Mouse (Mus musculus) Muller cell, postnatal 12 days (primary cell): Measurements from ENCODE around the gene Ykt6.
"Not testable (repeated sequence)": the region's sequence is repeated elsewhere in the genome, so short reads cannot be mapped to it uniquely, and the experiment has no call there.

Experiments used
- DNase-seq: peaks from one replicate; pipeline ENCODE4 v3.0.0-alpha.2; 2015; ENCODE audit errors: inconsistent ontology term

Gene Ykt6

DNA sequence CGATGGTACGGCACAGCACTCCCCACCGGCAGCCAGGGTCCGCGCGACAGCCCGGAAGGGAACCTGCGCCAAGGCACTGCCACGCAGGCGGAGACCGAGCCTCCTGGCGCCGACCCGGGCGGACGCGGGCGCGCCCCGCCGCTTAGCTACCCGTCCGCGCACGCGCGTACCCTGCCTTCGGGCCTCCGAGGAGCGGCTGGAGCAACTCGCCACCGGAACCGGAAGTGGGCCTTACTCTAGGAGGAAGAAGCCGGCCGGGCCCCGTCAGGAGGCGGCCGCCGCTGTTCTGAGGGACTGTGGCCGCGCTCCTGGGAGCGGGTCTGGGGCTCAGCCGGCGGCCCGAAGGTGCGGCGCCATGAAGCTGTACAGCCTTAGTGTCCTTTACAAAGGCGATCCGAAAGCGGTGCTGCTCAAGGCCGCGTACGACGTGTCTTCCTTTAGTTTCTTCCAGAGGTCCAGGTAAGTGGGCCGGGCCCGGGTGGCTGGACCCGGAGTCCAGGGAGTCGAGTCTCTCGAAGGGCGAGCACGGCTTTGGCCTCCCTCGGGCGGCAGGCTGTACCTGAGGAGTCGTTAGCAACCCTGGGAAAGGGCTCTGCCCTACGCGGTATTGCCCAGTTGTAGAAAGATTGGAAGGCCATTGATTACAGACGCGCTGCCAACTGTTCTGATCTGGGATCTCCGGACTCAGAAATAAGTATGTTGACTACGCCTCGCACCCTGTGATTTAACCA lies at the start of gene Ykt6:
Gene Ykt6 (plus strand): TSS at position 148 of the 731 bp plus-strand sequence.
- peak; percentile 97 for DNase-seq

DNA sequence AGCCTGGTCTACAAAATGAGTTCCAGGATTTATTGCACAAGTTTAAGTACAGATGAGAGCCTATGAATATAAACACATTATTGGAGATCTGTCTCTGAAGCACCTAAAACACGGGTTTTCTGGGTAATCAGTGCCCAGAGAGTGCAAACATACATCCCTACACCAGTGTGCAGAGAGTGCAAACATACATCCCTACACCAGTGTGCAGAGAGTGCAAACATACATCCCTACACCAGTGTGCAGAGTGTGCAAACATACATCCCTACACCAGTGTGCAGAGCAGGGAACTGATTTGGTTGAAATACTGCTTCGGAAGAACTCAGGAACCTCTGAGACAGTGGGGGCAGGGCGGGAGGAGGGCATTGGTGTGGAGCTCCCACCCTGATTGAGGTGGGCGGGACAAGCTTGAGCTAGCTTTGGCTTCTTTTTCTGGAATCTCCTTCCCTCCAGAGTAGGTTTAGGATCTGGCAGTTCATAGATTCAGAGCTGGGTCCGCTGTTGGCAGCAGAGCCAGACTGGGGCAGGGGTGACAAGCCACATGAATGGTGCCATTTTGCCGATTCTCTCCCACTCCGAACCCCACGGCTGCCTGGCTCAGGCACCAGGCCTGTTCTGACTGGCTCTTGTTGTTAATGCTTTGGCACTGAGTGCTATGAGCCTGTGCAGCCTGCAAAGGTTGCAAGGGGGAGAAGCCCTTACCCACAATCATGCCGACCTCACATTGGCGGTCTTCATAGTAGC lies 49.5 kb upstream of the Ykt6 start:
- DNase-seq: no peak

DNA sequence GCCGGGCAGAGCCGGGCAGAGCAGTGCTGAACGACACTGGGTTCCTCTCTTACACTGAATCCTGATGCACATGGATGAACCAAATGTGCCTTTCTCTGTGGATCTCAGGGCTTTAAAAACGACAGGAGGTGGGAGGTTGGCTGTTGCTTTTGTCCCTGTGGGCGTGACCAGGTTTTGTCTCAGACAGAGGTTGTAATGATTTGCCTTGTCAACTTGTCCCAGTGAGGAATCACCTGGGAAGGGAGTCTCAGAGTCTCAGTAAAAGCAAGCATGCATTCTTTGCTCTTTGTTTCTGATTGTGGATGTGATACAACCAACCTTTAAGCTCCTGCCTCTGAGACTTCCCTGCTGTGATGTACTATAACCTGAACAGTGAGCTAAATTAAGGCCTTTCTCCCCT lies 48.4 kb upstream of the Ykt6 start:
- DNase-seq: no peak

DNA sequence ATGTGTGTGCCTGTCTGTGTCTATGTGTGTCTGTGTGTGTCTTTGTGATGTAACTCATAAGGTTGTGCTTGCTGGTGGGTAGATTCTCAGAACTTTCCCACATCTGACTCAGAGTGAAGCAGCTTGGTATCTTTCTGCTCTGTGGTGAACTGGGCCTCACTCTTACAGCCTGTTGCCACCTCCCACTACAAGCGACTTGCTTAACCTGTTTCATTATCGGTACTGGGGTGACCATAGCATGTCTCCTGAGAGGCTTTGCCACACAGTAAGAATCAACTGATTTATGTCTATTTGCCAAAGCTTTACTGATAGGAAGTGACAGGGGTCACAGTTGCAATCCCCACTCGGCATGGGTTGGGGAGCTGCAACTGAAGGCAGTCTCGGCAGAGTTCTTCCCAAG lies 46.9 kb upstream of the Ykt6 start:
- DNase-seq: no peak

DNA sequence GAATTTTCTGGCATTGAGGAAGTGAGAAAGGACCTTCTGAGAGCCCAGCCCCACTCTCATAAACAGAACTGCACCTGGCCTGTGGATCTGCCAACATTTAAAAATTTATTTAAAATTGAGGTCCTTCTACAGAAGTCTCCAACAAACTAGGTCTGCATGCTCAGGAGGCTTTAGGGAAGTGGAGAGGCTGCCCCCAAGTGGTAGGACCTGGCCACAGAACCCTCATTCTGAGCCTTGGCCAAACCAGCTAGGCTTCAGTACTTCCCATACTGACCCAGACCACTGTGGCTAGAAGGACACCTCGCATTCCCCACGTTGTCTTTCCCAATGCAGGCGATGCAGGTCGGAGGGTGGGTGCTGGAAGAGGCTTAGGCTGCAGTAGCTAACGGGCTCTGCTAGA lies 42.9 kb upstream of the Ykt6 start:
- DNase-seq: peak; percentile 73

DNA sequence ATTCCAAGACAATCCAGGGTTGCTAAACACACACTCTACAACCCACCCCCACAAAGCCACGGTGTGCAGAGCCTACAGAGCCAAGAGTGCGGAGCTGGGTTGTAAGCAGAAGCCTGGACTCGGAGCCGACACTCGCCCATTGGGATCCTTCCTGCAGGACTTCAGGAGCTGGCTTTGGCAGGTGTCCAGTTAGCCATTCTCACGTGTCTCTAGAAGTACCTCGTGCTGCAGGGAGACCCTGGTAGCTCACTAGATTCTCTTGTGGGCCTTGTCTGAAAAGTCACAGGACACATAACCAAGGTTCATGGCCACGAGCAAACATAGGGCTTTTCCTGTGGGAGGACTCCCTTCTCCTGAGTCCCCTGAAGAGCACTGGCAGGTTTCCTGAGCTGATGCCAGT lies 42.2 kb upstream of the Ykt6 start:
- DNase-seq: no peak

DNA sequence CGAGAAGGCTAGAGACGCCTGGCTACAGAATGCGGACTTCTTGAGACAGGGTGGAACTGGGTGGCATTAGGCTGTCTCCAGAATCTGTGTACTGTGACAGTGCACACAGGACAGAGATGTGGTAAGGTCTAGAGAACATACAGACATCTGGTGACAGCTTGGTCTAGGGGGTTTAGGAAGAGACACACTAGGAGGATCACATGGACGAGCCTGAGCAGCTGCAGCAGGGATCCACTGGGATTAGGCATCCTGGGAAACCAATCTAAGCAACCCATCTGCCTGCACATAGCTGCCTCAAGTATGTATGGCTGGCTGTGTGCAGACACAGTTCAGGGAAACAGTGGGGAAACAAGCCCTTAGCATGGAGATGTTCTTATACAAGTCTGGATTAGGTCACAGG lies 41.6 kb upstream of the Ykt6 start:
- DNase-seq: no peak

DNA sequence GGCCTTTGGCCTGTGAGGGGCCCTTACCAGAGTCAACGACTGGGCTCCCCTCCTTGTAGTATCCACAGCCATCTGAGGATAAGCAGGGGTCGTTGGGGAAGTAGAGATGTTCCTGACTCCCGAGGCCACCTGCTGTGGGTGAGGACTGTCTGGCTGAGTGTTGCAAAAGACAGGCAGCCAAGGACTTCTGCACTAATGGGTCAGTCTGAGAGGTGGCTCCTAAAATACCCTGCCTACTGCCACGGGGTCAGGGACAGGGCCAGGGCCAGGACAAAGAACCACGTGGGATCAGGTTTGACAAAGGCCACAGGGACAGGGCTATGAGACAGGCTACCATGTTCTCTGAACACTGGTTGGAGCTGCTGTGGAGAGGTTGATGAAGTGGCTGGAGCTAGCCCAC lies 40.6 kb upstream of the Ykt6 start:
- no peak for DNase-seq

DNA sequence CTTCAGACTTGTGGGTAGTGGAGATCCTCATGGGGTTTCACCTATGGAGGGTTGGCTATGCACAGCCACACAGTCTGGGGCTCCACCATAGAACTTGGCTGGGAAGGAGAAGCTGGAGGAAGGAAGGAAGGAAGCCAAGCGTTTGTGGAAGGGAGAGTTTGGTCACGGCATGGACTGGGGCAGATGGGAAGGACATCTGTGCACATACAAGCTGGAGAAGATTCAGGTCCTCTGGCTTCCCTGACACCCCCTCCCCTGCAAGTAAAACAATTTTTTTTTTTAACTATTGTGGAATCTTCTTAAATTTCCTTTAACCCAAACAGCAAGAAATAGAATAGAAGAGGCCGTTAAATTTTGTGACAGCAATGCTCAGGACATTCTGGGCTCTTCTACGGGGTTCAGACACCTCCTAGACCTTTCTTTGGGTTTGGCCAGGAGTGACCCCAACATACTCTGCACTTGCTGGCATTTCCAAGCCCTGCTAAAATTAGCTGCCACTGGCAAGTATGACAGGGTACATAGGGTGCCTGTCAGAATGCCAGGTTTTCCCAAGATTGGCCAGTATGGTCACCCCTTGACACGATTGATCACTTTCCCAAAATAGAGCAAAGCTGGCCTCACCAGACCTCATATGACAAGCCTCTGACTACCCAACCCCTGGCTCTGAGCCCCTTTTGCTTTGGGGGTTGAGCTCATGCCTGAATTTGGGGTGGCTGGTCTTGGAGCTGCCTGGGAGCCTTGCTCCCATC lies 39.9 kb upstream of the Ykt6 start:
- no peak for DNase-seq

DNA sequence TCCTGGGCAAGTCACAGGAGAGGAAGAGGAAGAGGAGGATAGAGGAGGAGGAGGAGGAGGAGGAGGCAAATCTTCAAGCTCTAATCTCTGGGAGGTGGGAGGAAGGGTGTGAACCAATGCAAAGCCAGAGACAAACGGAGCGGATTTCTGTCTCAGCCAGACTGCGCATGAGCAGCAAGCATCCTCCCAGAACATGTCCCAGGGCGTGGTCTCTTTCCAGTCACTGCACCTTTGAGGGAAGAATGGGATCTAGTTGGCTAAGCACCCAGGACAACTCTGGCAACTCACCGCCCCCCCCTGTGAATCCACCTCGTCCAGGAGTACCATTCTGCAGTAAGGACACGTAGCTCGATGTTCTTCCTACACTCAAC lies 39.3 kb upstream of the Ykt6 start:
- no peak for DNase-seq

DNA sequence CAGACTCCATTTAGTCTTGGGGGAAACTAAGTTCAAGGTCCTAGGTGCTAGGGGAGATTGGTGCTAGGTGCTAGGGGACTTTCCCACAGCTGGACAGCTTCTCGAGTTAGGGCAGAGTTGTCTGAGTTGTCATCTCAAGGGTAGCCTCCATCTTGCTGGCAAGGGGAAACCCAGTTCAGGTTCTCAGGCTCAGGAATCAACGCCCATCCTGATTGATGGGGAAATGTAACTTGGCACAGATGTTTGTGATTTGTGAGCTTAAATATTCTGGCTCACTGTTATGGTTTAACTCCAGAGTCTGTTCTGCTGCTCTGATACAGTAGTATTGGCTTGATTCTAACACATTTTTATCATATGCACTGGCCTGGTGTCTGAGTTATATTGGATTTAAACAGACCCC lies 37.4 kb upstream of the Ykt6 start:
- DNase-seq: no peak

DNA sequence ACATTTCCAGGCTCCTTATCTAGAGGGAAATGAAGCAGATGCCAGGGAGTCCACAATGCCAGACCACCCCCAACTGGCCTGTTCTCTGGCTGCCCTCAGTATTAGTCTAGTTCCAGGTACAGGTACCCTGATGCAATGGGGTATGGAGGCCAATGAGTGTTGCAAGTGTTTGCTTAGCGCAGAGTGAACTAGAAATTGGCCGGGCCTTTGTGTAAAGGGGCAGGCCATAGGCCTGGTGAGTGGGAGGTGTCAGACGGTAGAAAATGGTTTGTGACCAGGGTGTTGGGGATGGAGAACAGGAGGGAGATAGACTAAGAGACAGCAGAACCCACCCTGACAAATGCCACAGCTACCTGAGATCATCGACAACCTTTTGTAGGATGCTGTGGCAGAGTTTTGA lies 35.9 kb upstream of the Ykt6 start:
- DNase-seq: no peak

DNA sequence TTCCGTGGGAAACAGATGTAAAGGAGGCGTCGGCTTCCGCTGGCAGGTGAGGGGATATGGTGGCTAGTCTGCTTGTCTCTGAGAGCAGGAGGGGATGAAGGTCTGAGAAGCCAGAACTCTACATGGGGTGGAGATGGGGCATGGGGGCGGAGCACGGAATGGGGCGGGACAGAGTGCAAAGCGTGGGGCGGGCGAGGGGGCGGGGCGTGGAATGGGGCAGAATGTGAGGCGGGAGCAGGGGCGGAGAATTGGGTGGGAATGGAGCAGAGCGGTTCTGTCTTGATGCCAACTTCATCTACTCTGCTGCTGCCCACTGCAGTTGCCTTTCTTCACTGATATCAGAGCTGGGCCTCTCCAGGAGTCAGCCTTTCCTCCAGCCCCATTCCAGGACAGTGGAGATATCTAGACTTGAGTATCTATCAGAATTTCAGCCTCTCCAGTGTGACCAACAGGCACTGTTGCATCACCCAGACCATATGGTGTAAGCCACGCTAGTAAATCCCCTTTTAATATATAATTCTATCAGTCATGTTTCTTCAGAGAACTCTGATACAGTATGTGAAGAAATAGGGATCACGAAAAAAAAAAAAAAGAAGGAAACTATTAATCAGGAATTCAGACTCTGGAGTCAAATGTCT lies 35.1 kb upstream of the Ykt6 start:
- DNase-seq: no peak

DNA sequence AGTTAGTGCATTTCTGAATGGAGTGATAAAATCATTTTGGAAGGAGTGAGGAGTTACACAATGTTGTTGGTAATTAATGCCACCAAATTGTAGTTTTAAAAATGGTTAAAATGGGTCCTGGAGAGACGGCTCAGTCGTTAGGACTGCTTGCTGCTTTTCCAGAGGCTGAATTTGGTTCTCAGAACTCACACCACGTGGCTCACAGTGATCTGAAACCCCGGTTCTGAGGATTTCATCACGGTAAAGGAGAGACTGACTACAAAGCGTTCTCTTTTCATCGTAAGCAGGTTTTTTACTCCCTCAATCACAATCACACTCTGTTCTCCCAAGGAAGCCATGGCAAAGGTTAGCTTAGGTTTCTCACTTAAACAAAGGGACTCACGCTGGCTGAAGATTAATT lies 30.8 kb upstream of the Ykt6 start:
- DNase-seq: no peak

DNA sequence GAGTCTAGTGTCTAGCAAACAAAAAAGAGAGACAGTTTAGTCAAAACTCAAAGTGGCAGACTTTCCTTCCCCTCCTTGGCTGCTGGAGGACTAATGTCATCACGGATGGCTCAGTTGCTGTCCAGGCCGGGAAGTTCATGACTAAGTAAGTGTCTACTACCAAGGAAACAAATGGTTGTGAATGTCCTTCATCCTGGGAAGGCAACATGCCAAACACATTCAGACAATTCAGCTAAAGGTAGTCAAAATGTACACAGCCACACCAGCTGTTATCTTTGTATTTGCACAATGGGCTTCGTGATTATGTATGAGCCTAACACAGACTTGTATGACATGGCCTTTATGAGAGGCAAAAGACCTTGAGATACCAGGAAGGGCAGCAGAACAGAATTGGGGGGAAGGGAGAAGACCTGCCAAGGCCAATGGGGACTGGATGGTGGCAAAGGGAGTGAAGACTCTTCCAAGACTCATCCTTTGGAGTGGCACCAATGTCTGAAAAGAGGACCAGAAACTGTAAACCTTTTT lies 28.7 kb upstream of the Ykt6 start:
- DNase-seq: no peak

DNA sequence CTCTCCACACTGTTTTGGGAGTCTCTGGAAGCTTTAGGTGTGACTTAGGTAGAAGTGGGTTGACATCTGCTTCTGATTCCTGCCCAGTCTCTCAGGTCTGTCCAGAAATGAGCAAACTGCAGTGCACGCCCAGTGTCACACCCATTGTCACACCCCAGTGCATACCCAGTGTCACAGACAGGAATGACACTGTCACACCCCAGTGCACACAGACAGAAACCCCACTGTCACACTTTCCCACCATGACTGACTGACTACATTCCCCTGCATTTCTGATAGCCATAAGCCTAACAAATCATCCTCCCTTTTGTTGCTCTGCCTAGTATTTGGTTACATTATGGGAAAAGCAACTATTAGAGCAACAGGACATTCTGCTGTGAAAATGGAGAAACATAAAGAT lies 24.9 kb upstream of the Ykt6 start:
- DNase-seq: peak; percentile 52

DNA sequence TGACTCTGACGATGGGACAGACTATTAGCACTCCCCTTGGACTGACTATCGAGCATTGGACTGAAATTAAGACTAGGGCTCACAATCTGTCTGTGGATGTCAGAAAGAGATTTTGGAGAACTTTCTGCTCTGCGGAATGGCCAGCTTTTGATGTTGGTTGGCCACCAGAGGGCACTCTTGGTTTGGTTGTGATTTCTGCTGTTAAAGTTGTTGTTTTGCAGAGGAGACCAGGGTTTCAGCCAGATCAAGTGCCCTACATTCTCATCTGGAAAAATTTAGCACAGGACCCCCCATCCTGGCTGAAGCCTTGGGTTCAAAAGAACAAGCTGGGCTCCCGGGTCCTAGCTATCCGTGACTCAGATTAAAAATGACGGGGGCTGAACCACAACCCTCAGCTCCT lies 23.5 kb upstream of the Ykt6 start:
- DNase-seq: not testable (repeated sequence)

DNA sequence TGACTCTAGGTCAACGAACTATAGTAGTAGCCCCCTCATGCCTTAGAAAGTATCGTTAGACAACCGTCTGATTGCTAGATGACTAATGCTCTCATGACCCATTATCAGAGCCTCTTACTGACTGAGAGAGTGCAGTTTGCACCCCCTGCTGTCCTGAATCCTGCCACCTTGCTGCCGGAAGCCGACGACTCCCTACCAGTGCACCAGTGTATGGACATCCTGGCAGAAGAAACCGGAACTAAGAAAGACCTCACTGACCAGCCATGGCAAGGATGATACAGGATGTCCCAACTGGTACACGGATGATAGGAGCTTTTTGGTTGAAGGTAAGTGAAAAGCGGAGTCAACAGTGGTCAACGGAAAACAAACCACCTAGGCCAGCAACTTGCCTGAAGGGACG lies 21.0 kb upstream of the Ykt6 start:
- not testable (repeated sequence) for DNase-seq

DNA sequence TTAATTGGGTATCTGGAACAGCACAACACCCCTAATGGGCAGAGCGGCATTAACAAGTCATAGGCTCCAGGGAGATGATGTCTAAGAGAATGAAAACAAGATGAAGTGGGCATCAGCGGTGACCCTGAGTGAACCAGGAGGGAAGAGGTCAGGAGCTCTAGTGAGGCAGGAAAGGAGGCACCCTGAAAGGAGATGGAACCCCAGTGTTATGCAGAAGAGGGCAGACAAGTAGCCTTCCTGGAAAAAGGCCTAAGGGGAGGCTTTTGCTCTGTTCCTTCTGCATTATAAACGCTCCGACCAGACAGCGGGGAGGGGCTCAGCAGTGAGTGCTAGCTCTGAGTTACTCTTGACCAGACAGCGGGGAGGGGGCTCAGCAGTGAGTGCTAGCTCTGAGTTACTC lies 12.5 kb upstream of the Ykt6 start:
- DNase-seq: no peak

DNA sequence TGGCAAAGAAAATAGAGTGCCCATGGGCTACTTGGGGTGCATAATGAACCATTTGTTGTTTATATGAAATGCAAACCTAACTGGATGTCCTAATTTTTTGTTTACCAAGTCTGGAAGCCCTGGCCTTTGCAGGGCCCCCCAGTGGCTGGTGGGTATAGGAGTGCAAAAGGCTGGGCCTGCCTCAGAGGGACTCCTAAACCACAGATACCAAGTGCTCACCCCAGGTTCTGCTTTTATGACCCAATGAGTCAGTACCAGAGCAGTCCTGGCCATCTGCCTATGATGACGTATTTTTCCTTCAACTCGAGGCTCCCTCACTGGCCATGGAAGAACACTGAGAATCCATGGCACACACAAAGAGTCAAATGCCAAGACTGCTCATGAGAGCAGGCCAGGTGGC lies 10.4 kb upstream of the Ykt6 start:
- peak; percentile 14 for DNase-seq

DNA sequence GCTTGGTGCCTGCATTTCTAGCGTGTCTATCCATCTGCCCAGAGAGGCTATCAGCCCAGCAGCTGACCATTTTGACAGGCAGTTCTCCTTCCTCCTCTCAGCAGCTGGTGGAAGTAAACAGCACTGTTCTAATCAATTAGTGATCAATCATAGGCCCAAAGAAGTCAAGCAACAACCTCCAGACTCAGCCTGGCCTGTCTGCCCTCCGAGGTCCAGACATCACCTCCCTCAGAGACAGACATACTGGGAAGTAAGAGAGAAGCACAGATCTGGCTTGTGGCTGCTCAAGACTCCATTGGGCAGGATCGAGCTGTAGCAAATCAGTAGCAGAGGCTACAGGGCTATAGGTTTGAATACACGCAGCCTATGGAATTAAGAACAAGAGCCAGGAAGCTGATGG lies 7.7 kb upstream of the Ykt6 start:
- no peak for DNase-seq
